Mouse (Mus musculus): ENCODE results near the gene Atp1a4. TPM values are rescaled to one million over a fixed set of nuclear protein-coding genes. Genes with fewer than 3 reads are reported as not detected.

Atp1a4 gene
- polyA plus RNA-seq, 1 experiment: not detected

GRCm38 (mm10) chr1:172177791-172178190 lies 80.4 kb downstream of the Atp1a4 start:
- Histone ChIP-seq H3K4me1 (ENCODE audit: control insufficient read depth, insufficient read depth, insufficient read length, low read length) (no peaks in the 10 kb centered on the region), H3K27ac (replicated peaks; ENCODE audit: low read depth, low read length) (no peak overlapping the region), H3K4me3 (ENCODE audit: insufficient read depth, low read depth, low read length) (no peak overlapping the region)

Other genes starting within 250 kb of the Atp1a4 start
- gene Vangl2, start 230.0 kb downstream of the Atp1a4 start, polyA plus RNA-seq (2012; ENCODE audit: insufficient read depth, insufficient read length, missing spikeins): 0.58 TPM in 1 of 2 replicates, not detected in the other
- gene Nhlh1, start 200.8 kb downstream of the Atp1a4 start, polyA plus RNA-seq (2012; ENCODE audit: insufficient read depth, insufficient read length, missing spikeins): not detected in 2 replicates
- gene Copa, start 175.9 kb downstream of the Atp1a4 start, polyA plus RNA-seq (2012; ENCODE audit: insufficient read depth, insufficient read length, missing spikeins): 73.4 and 75.2 TPM in 2 replicates
- 25.1 and 29.6 TPM in 2 replicates for gene Ncstn, start 175.6 kb downstream of the Atp1a4 start, polyA plus RNA-seq (2012; ENCODE audit: insufficient read depth, insufficient read length, missing spikeins)
- 185 and 215 TPM in 2 replicates for gene Pex19, start 131.7 kb downstream of the Atp1a4 start, polyA plus RNA-seq (2012; ENCODE audit: insufficient read depth, insufficient read length, missing spikeins)
- 49.0 and 61.8 TPM in 2 replicates for gene Dcaf8, start 110.3 kb downstream of the Atp1a4 start, polyA plus RNA-seq (2012; ENCODE audit: insufficient read depth, insufficient read length, missing spikeins)
- gene Pea15a, start 51.6 kb downstream of the Atp1a4 start, polyA plus RNA-seq (2012; ENCODE audit: insufficient read depth, insufficient read length, missing spikeins): 41.7 and 43.8 TPM in 2 replicates
- 29.6 and 47.6 TPM in 2 replicates for gene Casq1, start 38.5 kb downstream of the Atp1a4 start, polyA plus RNA-seq (2012; ENCODE audit: insufficient read depth, insufficient read length, missing spikeins)
- 4.3 and 10.5 TPM in 2 replicates for gene Igsf8, start 3.2 kb upstream of the Atp1a4 start, polyA plus RNA-seq (2012; ENCODE audit: insufficient read depth, insufficient read length, missing spikeins)
- gene Atp1a2, start 39.6 kb upstream of the Atp1a4 start, polyA plus RNA-seq (2012; ENCODE audit: insufficient read depth, insufficient read length, missing spikeins): 428 and 499 TPM in 2 replicates
- gene Kcnj9, start 70.9 kb upstream of the Atp1a4 start, polyA plus RNA-seq (2012; ENCODE audit: insufficient read depth, insufficient read length, missing spikeins): not detected in 2 replicates
- gene Kcnj10, start 82.8 kb upstream of the Atp1a4 start, polyA plus RNA-seq (2012; ENCODE audit: insufficient read depth, insufficient read length, missing spikeins): not detected in 2 replicates
- 3.9 and 5.0 TPM in 2 replicates for gene Pigm, start 118.1 kb upstream of the Atp1a4 start, polyA plus RNA-seq (2012; ENCODE audit: insufficient read depth, insufficient read length, missing spikeins)
- gene Slamf9, start 216.9 kb upstream of the Atp1a4 start, polyA plus RNA-seq (2012; ENCODE audit: insufficient read depth, insufficient read length, missing spikeins): 3.5 and 4.5 TPM in 2 replicates
- 0.96 TPM in 1 of 2 replicates, not detected in the other for gene Igsf9, start 223.4 kb upstream of the Atp1a4 start, polyA plus RNA-seq (2012; ENCODE audit: insufficient read depth, insufficient read length, missing spikeins)
- 26.2 and 29.3 TPM in 2 replicates for gene Tagln2, start 241.6 kb upstream of the Atp1a4 start, polyA plus RNA-seq (2012; ENCODE audit: insufficient read depth, insufficient read length, missing spikeins)